Mouse (Mus musculus): ENCODE measurements around the gene Traf5. TPM values are rescaled to one million over a fixed set of nuclear protein-coding genes. Genes with fewer than 3 reads are reported as not detected.

Gene Traf5
- polyA plus RNA-seq, 1 experiment, result 0.77 TPM

- TF ChIP-seq GATA1 (IDR thresholded peaks at IDR 0.05; ENCODE audit: low read length) (no peak), TAL1 (IDR thresholded peaks at IDR 0.05; ENCODE audit: low read length) (no peak)
- Histone ChIP-seq H3K4me3 (replicated peaks) (no peak overlapping the region), H3K4me1 (ENCODE audit: control insufficient read depth) (no peaks in the 10 kb centered on the region), H3K27me3 (ENCODE audit: control insufficient read depth) (no peaks in the 10 kb centered on the region), H3K9me3 (ENCODE audit: control insufficient read depth, low read length) (no peaks in the 10 kb centered on the region), H3K36me3 (ENCODE audit: control insufficient read depth) (peaks cover 56% of the 10 kb centered on the region)
Observed at GRCm38 (mm10) chr1:192053726-192054125, 38.6 kb downstream of the Traf5 start.

GRCm38 (mm10) chr1:192052986-192053385, 39.4 kb downstream of the Traf5 start:
- Histone ChIP-seq H3K27me3 (ENCODE audit: control insufficient read depth) (no peaks in the 10 kb centered on the region), H3K9me3 (ENCODE audit: control insufficient read depth, low read length) (no peaks in the 10 kb centered on the region), H3K36me3 (ENCODE audit: control insufficient read depth) (peaks cover 49% of the 10 kb centered on the region), H3K4me1 (ENCODE audit: control insufficient read depth) (no peaks in the 10 kb centered on the region), H3K4me3 (replicated peaks) (no peak overlapping the region)
- TF ChIP-seq TAL1 (IDR thresholded peaks at IDR 0.05; ENCODE audit: low read length) (no peak), GATA1 (IDR thresholded peaks at IDR 0.05; ENCODE audit: low read length) (no peak)

GRCm38 (mm10) chr1:192052461-192052860, 39.9 kb downstream of the Traf5 start:
- H3K4me1 ChIP-seq (ENCODE audit: control insufficient read depth), result no peaks in the 10 kb centered on the region
- peaks cover 45% of the 10 kb centered on the region for H3K36me3 ChIP-seq (ENCODE audit: control insufficient read depth)
- H3K4me3 ChIP-seq (replicated peaks), result no peak overlapping the region
- TF ChIP-seq TAL1 (IDR thresholded peaks at IDR 0.05; ENCODE audit: low read length) (no peak), GATA1 (IDR thresholded peaks at IDR 0.05; ENCODE audit: low read length) (no peak)
- no peaks in the 10 kb centered on the region for H3K9me3 ChIP-seq (ENCODE audit: control insufficient read depth, low read length)
- H3K27me3 ChIP-seq (ENCODE audit: control insufficient read depth), result no peaks in the 10 kb centered on the region

- Histone ChIP-seq H3K36me3 (ENCODE audit: control insufficient read depth) (peaks cover 57% of the 10 kb centered on the region), H3K4me1 (ENCODE audit: control insufficient read depth) (peaks cover 26% of the 10 kb centered on the region), H3K27me3 (ENCODE audit: control insufficient read depth) (no peaks in the 10 kb centered on the region), H3K9me3 (ENCODE audit: control insufficient read depth, low read length) (peaks cover 3% of the 10 kb centered on the region; the same call in 1 of the 2 replicates), H3K4me3 (replicated peaks) (no peak overlapping the region)
- TF ChIP-seq TAL1 (IDR thresholded peaks at IDR 0.05; ENCODE audit: low read length) (no peak), GATA1 (IDR thresholded peaks at IDR 0.05; ENCODE audit: low read length) (no peak)
Observed at GRCm38 (mm10) chr1:191999022-191999421, 93.3 kb downstream of the Traf5 start.

GRCm38 (mm10) chr1:191996621-191997185, 95.7 kb downstream of the Traf5 start:
- peaks cover 38% of the 10 kb centered on the region for H3K4me1 ChIP-seq (ENCODE audit: control insufficient read depth)
- TF ChIP-seq GATA1 (IDR thresholded peaks at IDR 0.05; ENCODE audit: low read length) (no peak), TAL1 (IDR thresholded peaks at IDR 0.05; ENCODE audit: low read length) (no peak)
- no peak overlapping the region for H3K4me3 ChIP-seq (replicated peaks)
- no peaks in the 10 kb centered on the region for H3K27me3 ChIP-seq (ENCODE audit: control insufficient read depth)
- H3K36me3 ChIP-seq (ENCODE audit: control insufficient read depth), result peaks cover 60% of the 10 kb centered on the region
- peaks cover 3% of the 10 kb centered on the region; the same call in 1 of the 2 replicates for H3K9me3 ChIP-seq (ENCODE audit: control insufficient read depth, low read length)

GRCm38 (mm10) chr1:191995916-191996315, 96.4 kb downstream of the Traf5 start:
- Histone ChIP-seq H3K27me3 (ENCODE audit: control insufficient read depth) (no peaks in the 10 kb centered on the region), H3K4me3 (replicated peaks) (no peak overlapping the region), H3K36me3 (ENCODE audit: control insufficient read depth) (peaks cover 55% of the 10 kb centered on the region), H3K4me1 (ENCODE audit: control insufficient read depth) (peaks cover 44% of the 10 kb centered on the region), H3K9me3 (ENCODE audit: control insufficient read depth, low read length) (peaks cover 3% of the 10 kb centered on the region; the same call in 1 of the 2 replicates)
- no peak for TF ChIP-seq GATA1 (IDR thresholded peaks at IDR 0.05; ENCODE audit: low read length)

GRCm38 (mm10) chr1:191995488-191995887, 96.9 kb downstream of the Traf5 start:
- H3K4me3 ChIP-seq (replicated peaks), result no peak overlapping the region
- H3K4me1 ChIP-seq (ENCODE audit: control insufficient read depth), result peaks cover 49% of the 10 kb centered on the region
- TF ChIP-seq GATA1 (IDR thresholded peaks at IDR 0.05; ENCODE audit: low read length) (no peak), TAL1 (IDR thresholded peaks at IDR 0.05; ENCODE audit: low read length) (no peak)
- H3K27me3 ChIP-seq (ENCODE audit: control insufficient read depth), result no peaks in the 10 kb centered on the region
- H3K36me3 ChIP-seq (ENCODE audit: control insufficient read depth), result peaks cover 51% of the 10 kb centered on the region
- H3K9me3 ChIP-seq (ENCODE audit: control insufficient read depth, low read length), result peaks cover 3% of the 10 kb centered on the region; the same call in 1 of the 2 replicates

- H3K4me3 ChIP-seq (replicated peaks), result peak overlapping the region; percentile 39
- no peaks in the 10 kb centered on the region for H3K27me3 ChIP-seq (ENCODE audit: control insufficient read depth)
- H3K9me3 ChIP-seq (ENCODE audit: control insufficient read depth, low read length), result peaks cover 3% of the 10 kb centered on the region; the same call in 1 of the 2 replicates
- TF ChIP-seq GATA1 (IDR thresholded peaks at IDR 0.05; ENCODE audit: low read length) (peak; percentile 75), TAL1 (IDR thresholded peaks at IDR 0.05; ENCODE audit: low read length) (peak; percentile 76)
- H3K4me1 ChIP-seq (ENCODE audit: control insufficient read depth), result peaks cover 59% of the 10 kb centered on the region
- peaks cover 41% of the 10 kb centered on the region for H3K36me3 ChIP-seq (ENCODE audit: control insufficient read depth)
Observed at GRCm38 (mm10) chr1:191994476-191994875, 97.9 kb downstream of the Traf5 start.

- Histone ChIP-seq H3K4me3 (replicated peaks) (no peak overlapping the region), H3K4me1 (ENCODE audit: control insufficient read depth) (peaks cover 59% of the 10 kb centered on the region), H3K9me3 (ENCODE audit: control insufficient read depth, low read length) (no peaks in the 10 kb centered on the region), H3K27me3 (ENCODE audit: control insufficient read depth) (no peaks in the 10 kb centered on the region), H3K36me3 (ENCODE audit: control insufficient read depth) (peaks cover 21% of the 10 kb centered on the region)
- TF ChIP-seq GATA1 (IDR thresholded peaks at IDR 0.05; ENCODE audit: low read length), result no peak
- no peak for TF ChIP-seq TAL1 (IDR thresholded peaks at IDR 0.05; ENCODE audit: low read length)
Observed at GRCm38 (mm10) chr1:191992040-191992780, 100.1 kb downstream of the Traf5 start.
